Mouse (Mus musculus) mouse trophoblast stem cell (cell line): ENCODE measurements around the gene Nup85.

Experiments
- in situ Hi-C, 2 experiments: fragments of 300-500 bp; cut with MseI, MboI; formaldehyde crosslinking; loops; 2 replicates in 1 of 2; 3 replicates in 1 of 2; pipeline ENCODE4 v1.15.1; 2025

Nup85 gene

GRCm38 (mm10) chr11:115613138-115613945 is 49.1 kb downstream of the Nup85 start:
- in situ Hi-C loops: no loop called here

- in situ Hi-C loops: no loop called here
Observed at GRCm38 (mm10) chr11:115614346-115615107, 50.3 kb downstream of the Nup85 start.

- in situ Hi-C loops: no loop called here
Observed at GRCm38 (mm10) chr11:115615108-115615825, 51.0 kb downstream of the Nup85 start.

- in situ Hi-C loops: no loop called here
Observed at GRCm38 (mm10) chr11:115615875-115616274, 51.6 kb downstream of the Nup85 start.

GRCm38 (mm10) chr11:115616371-115616770 is 52.1 kb downstream of the Nup85 start:
- in situ Hi-C loops: no loop called here

- in situ Hi-C loops: no loop called here
Observed at GRCm38 (mm10) chr11:115616893-115617292, 52.7 kb downstream of the Nup85 start.

- in situ Hi-C loops: no loop called here
Observed at GRCm38 (mm10) chr11:115618001-115618400, 53.8 kb downstream of the Nup85 start.

GRCm38 (mm10) chr11:115618732-115619516 is 54.7 kb downstream of the Nup85 start:
- in situ Hi-C loops: no loop called here

- in situ Hi-C loops: no loop called here
Observed at GRCm38 (mm10) chr11:115619949-115620348, 55.7 kb downstream of the Nup85 start.

GRCm38 (mm10) chr11:115623487-115624070 is 59.3 kb downstream of the Nup85 start:
- in situ Hi-C loops: no loop called here

GRCm38 (mm10) chr11:115625877-115626276 is 61.6 kb downstream of the Nup85 start:
- in situ Hi-C loops: no loop called here

- in situ Hi-C loops: no loop called here
Observed at GRCm38 (mm10) chr11:115626824-115627616, 62.8 kb downstream of the Nup85 start.

GRCm38 (mm10) chr11:115627705-115628464 is 63.7 kb downstream of the Nup85 start, which contains the start of gene Slc25a19:
Gene Slc25a19 (minus strand): TSS chr11:115628295.
- in situ Hi-C loops: no loop called here

- in situ Hi-C loops: no loop called here
Observed at GRCm38 (mm10) chr11:115628465-115629101, 64.3 kb downstream of the Nup85 start.

- in situ Hi-C loops: loop anchor here in 1 of 2 experiments (10.0 kb wide), 1 partner anchor 85 kb away; no protein-coding TSS in a partner anchor
Observed at GRCm38 (mm10) chr11:115629734-115630531, 65.7 kb downstream of the Nup85 start.

GRCm38 (mm10) chr11:115630532-115631504 is 66.6 kb downstream of the Nup85 start:
- in situ Hi-C loops: loop anchor here in 1 of 2 experiments (10.0 kb wide), 1 partner anchor 84 kb away; no protein-coding TSS in a partner anchor
